Mouse (Mus musculus): ENCODE results near the gene Tspo.

GRCm38 (mm10) chr15:83566006-83566405 is 2.6 kb downstream of the Tspo start:
- TF ChIP-seq CTCF (IDR thresholded peaks at IDR 0.05; ENCODE audit: extremely low read depth, insufficient read length, insufficient replicate concordance, low read depth, low read length) (no peak), POLR2A (IDR thresholded peaks at IDR 0.05; ENCODE audit: low read depth, low read length) (no peak)
